Mouse (Mus musculus) heart, embryonic 10.5 days (tissue): Measurements from ENCODE around the gene Gm6040. TPM values are rescaled to one million over a fixed set of nuclear protein-coding genes. Genes with fewer than 3 reads are reported as not detected.

Experiments used
- DNase-seq: peaks from one replicate; pipeline ENCODE4 v3.0.0-alpha.2; 2017; ENCODE audit warnings: low spot score
- H3K27ac ChIP-seq: fragments of 300-500 bp; sonication (generic); 2 replicates; pipeline ENCODE4 v1.5.1; 2016; ENCODE audit warnings: mild to moderate bottlenecking
- H3K27me3 ChIP-seq: fragments of 300-500 bp; sonication (generic); 2 replicates; pipeline ENCODE4 v1.6.1; 2016; ENCODE audit warnings: mild to moderate bottlenecking; ENCODE audit not compliant: poor library complexity, insufficient read depth, severe bottlenecking
- H3K36me3 ChIP-seq: fragments of 300-500 bp; sonication (generic); 2 replicates; pipeline ENCODE4 v1.6.1; 2016; ENCODE audit warnings: mild to moderate bottlenecking, moderate library complexity
- H3K4me1 ChIP-seq: fragments of 300-500 bp; sonication (generic); 2 replicates; pipeline ENCODE4 v1.6.1; 2016; ENCODE audit warnings: mild to moderate bottlenecking
- H3K4me3 ChIP-seq: fragments of 300-500 bp; sonication (generic); 2 replicates; pipeline ENCODE4 v1.5.1; 2016; ENCODE audit warnings: mild to moderate bottlenecking, moderate library complexity
- H3K9me3 ChIP-seq: fragments of 300-500 bp; sonication (generic); 2 replicates; pipeline ENCODE4 v1.6.1; 2016; ENCODE audit warnings: mild to moderate bottlenecking, moderate library complexity
- WGBS: fragments of 180-500 bp; shearing (Covaris S2); methylation state at CpG from one replicate; pipeline ENCODE4 v1.1.7; 2016; 5-methylcytosine and 5-hydroxymethylcytosine counted together
- polyA plus RNA-seq: library from polyadenylated mRNA; unstranded; fragments of >200 nt; fragmentation: Nextera tagmentation; extraction: Ambion mirVana; gene quantifications from 2 replicates; pipeline ENCODE4 v1.2.1, GENCODE M21; 2016

Gm6040 gene
- not detected in 2 replicates for polyA plus RNA-seq

DNA sequence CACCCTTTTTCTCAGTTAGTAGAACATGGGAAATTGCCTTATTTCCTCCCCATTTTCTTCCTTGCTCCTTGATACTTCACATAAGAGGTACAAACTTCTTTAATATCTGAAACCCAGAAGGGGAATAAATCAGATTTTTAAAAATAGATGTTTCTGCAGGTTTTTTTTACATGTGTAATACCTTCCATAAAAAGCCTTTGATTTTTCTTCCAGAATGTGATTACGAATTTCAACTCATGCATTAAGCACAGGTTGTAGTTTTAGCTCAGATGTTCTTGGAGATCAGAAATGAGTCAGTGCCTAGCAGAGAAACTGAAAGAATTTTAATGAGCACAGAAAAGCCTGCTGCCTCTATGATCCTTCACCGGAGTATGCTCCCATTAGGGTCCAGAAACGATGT, at the start of gene Gm6040:
Gene Gm6040, minus strand, starts transcription at position 101 of the 400 bp plus-strand sequence.
- no peaks in the 10 kb centered on the region for H3K36me3 ChIP-seq
- H3K27me3 ChIP-seq, result no peaks in the 10 kb centered on the region
- no peaks in the 10 kb centered on the region; the same call in 1 of the 2 replicates for H3K9me3 ChIP-seq
- no peak within 1 kb of the TSS for H3K27ac ChIP-seq
- no peaks in the 10 kb centered on the region for H3K4me1 ChIP-seq
- WGBS, result 80% methylated on average over 3 of the region's 3 CpGs
- H3K4me3 ChIP-seq, result no peak within 1 kb of the TSS
- no peak for DNase-seq

DNA sequence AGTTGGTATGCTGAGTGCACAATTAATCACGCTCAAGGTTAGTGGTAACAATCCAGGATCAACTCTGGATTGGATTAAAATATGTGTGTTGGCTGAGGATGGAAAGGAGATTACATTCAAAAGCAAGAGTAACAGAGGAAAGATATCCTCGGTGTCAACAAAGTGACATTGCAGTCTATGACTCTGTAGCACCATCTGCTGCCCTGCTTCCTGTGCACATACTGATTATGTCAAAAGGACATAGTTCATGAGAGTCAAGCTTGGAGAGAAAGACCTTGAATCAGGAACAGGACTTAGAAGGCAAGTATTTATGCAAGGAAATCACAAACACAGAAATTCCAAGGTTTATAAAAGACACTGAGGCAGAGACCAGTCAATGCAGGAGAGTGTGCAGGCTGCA, 42.7 kb upstream of the Gm6040 start:
- Histone ChIP-seq H3K4me1 (no peaks in the 10 kb centered on the region), H3K9me3 (no peaks in the 10 kb centered on the region), H3K4me3 (no peak overlapping the region), H3K36me3 (no peaks in the 10 kb centered on the region), H3K27me3 (no peaks in the 10 kb centered on the region), H3K27ac (no peak overlapping the region)
- 74% methylated on average over 2 of the region's 2 CpGs for WGBS
- DNase-seq, result no peak

- no peak for DNase-seq
- H3K36me3 ChIP-seq, result no peaks in the 10 kb centered on the region
- 71% methylated on average over 3 of the region's 3 CpGs for WGBS
- no peaks in the 10 kb centered on the region for H3K4me1 ChIP-seq
- H3K9me3 ChIP-seq, result peaks cover 5% of the 10 kb centered on the region
- no peaks in the 10 kb centered on the region for H3K27me3 ChIP-seq
- no peak within 1 kb of the TSS for H3K4me3 ChIP-seq
- no peak within 1 kb of the TSS for H3K27ac ChIP-seq
These were observed 22.7 kb upstream of the Gm6040 start, which contains the start of gene AY761185 for GRCm38 (mm10) chr8:20944610-20945009. Gene AY761185, minus strand, starts transcription at chr8:20944710.

DNA sequence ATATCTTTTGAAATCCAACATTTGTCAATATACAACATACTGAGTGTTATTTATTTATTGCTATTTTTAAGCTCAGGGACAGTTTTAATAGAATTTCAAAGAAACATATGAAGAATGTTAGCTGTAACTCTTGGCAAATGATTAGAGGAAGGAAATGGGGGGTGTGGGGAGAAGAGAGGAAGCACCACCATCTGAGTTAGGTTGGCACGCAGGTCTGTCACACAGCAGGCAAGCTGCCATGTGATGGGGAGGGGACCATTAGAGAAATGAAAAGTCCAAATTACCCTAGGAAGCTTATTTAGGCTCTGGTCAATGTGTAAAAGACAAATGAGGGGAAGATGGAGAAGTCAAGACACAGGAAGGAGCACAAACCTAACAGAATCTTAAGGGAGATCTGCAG, 9.6 kb downstream of the Gm6040 start:
- Histone ChIP-seq H3K4me3 (no peak overlapping the region), H3K9me3 (peaks cover 6% of the 10 kb centered on the region; the same call in 1 of the 2 replicates), H3K4me1 (no peaks in the 10 kb centered on the region), H3K27me3 (no peaks in the 10 kb centered on the region), H3K27ac (no peak overlapping the region), H3K36me3 (no peaks in the 10 kb centered on the region)
- no peak for DNase-seq
- 86% methylated on average over 1 of the region's 1 CpGs for WGBS

DNA sequence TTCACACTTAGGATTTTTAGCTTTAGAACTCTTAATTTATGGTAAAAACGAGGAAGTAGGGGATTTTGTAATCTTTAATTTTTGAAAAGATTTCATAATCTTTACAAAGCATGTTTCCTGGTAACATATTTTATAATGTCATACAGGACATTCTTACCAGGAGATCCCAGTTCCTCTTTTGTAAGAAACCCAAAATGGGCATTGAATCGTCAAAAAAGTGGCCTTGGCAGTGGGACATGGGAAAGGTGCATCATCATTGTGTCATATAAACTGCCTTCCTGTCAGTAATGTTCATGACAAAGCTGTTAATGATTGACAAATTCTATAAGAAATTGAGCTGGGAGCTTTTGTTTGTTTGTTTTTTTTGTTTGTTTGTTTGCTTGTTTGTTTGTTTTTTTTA, 13.6 kb downstream of the Gm6040 start:
- WGBS, result 70% methylated on average over 2 of the region's 2 CpGs
- H3K27ac ChIP-seq, result no peak overlapping the region
- no peak for DNase-seq
- H3K9me3 ChIP-seq, result no peaks in the 10 kb centered on the region
- H3K36me3 ChIP-seq, result no peaks in the 10 kb centered on the region
- no peak overlapping the region for H3K4me3 ChIP-seq
- H3K4me1 ChIP-seq, result no peaks in the 10 kb centered on the region
- H3K27me3 ChIP-seq, result no peaks in the 10 kb centered on the region

DNA sequence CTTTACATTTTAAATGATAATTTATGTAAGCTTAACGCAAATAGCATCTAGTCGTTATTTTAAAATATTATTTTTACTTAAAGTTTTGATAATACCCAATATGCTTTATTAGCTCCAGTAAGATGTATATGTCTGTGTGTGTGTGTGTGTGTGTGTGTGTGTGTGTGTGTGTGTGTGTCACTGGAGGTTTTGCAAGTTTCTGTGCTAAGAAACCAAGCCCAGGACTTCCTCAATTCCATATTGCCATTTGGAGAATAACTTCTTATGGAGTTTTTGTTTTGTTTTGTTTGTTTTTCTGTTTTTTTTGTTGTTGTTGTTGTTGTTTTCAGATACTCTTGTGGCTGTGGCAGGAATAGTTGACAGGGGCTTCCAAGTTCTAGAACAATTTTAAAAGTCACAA, 14.8 kb downstream of the Gm6040 start:
- no peak for DNase-seq
- Histone ChIP-seq H3K27ac (no peak overlapping the region), H3K27me3 (no peaks in the 10 kb centered on the region), H3K9me3 (no peaks in the 10 kb centered on the region), H3K4me3 (no peak overlapping the region), H3K36me3 (no peaks in the 10 kb centered on the region), H3K4me1 (no peaks in the 10 kb centered on the region)
- 87% methylated on average over 2 of the region's 2 CpGs for WGBS

GRCm38 (mm10) chr8:20902527-20902926, 19.3 kb downstream of the Gm6040 start, which contains the start of gene Gm15056:
Gene Gm15056, minus strand, starts transcription at chr8:20902627.
- Histone ChIP-seq H3K36me3 (no peaks in the 10 kb centered on the region), H3K4me1 (no peaks in the 10 kb centered on the region)
- WGBS, result 43% methylated on average over 2 of the region's 2 CpGs

DNA sequence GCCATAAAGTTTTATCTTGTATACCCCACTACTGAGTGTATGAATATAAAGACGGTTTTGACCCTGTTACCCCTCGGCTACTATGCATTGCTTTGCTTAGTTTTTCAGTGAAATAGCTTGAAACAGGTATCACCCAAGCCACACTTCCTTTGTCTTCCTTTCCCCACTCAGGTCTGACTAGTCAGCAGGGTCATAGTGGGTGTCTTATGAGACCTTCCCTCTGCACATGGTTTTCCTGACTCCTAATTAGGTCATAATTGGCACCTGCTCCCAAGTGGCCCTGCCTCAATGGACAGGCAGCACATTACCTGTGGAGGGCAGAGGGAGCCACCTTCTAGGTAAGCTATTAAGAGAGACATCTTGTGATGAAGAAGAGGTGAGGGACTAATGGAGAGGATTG, 29.5 kb downstream of the Gm6040 start, which contains the start of gene Defb33:
Gene Defb33, plus strand, starts transcription at position 301 of the 400 bp plus-strand sequence.
- DNase-seq, result no peak
- H3K27ac ChIP-seq, result no peak within 1 kb of the TSS
- no peak within 1 kb of the TSS for H3K4me3 ChIP-seq
- no peaks in the 10 kb centered on the region for H3K27me3 ChIP-seq
- WGBS, result 81% methylated on average over 2 of the region's 2 CpGs
- H3K9me3 ChIP-seq, result 0 out of 2 replicates have a peak, but pooled peaks cover 3% of the 10 kb centered on the region
- no peaks in the 10 kb centered on the region for H3K4me1 ChIP-seq
- no peaks in the 10 kb centered on the region for H3K36me3 ChIP-seq

More at GRCm38 (mm10) chr8:20902527-20902926, 19.3 kb downstream of the Gm6040 start, which contains the start of gene Gm15056:
- H3K27me3 ChIP-seq, result no peaks in the 10 kb centered on the region
- no peak within 1 kb of the TSS for H3K4me3 ChIP-seq
- DNase-seq, result no peak
- H3K9me3 ChIP-seq, result 0 out of 2 replicates have a peak, but pooled peaks cover 3% of the 10 kb centered on the region
- no peak within 1 kb of the TSS for H3K27ac ChIP-seq

DNA sequence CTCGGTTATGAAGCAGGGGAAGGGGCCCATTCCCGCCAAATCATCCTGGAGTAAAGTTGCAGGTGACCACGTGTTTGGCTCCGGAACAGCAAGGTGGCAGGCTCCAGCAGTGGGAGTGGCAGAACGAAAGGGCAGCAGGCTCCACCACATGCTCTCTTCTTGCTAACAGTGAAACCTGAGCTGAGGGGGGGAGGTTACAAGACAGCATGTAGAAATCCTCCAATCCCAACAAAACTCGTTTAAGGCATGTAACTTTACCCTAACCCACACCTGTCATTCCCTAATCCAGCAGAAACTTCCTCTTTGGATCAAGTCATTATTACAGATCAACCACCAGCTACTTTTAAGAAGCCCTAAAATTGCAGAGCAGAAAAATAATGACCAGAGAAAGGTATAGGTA, 47.3 kb downstream of the Gm6040 start:
- no peak for DNase-seq
- H3K27me3 ChIP-seq, result no peaks in the 10 kb centered on the region
- H3K27ac ChIP-seq, result no peak overlapping the region
- 33% methylated on average over 6 of the region's 6 CpGs for WGBS
- no peaks in the 10 kb centered on the region for H3K9me3 ChIP-seq
- no peak overlapping the region for H3K4me3 ChIP-seq
- no peaks in the 10 kb centered on the region for H3K36me3 ChIP-seq
- no peaks in the 10 kb centered on the region for H3K4me1 ChIP-seq

Other genes with a start within 250 kb of the Gm6040 start
- gene Defb33, start 29.4 kb downstream of the Gm6040 start, polyA plus RNA-seq, result not detected in 2 replicates
- not detected in 2 replicates for gene Gm15056, start 19.4 kb downstream of the Gm6040 start, polyA plus RNA-seq
- not detected in 2 replicates for gene AY761185, start 22.6 kb upstream of the Gm6040 start, polyA plus RNA-seq
- gene Defa21, start 103.5 kb upstream of the Gm6040 start, polyA plus RNA-seq, result not detected in 2 replicates
- not detected in 2 replicates for gene Defa23, start 133.0 kb upstream of the Gm6040 start, polyA plus RNA-seq
- gene Defa35, start 143.0 kb upstream of the Gm6040 start, polyA plus RNA-seq, result not detected in 2 replicates
- gene Defa25, start 162.4 kb upstream of the Gm6040 start, polyA plus RNA-seq, result not detected in 2 replicates
- gene Gm14851, start 174.0 kb upstream of the Gm6040 start, polyA plus RNA-seq, result not detected in 2 replicates
- not detected in 2 replicates for gene Defa30, start 212.6 kb upstream of the Gm6040 start, polyA plus RNA-seq
- gene Defa22, start 240.2 kb upstream of the Gm6040 start, polyA plus RNA-seq, result not detected in 2 replicates